Mouse (Mus musculus): ENCODE data around the gene Uox.
A peak's percentile ranks its signal among the peaks of the same experiment; 100 is the strongest.

Uox gene

GRCm38 (mm10) chr3:146628227-146628982, 58.2 kb downstream of the Uox start:
- no peak for DNase-seq

- DNase-seq, result no peak
These were observed 62.3 kb downstream of the Uox start for GRCm38 (mm10) chr3:146632506-146632905.

GRCm38 (mm10) chr3:146641818-146642427, 71.7 kb downstream of the Uox start:
- peak; percentile 3 for DNase-seq

GRCm38 (mm10) chr3:146649311-146649894, 79.2 kb downstream of the Uox start:
- no peak for DNase-seq

GRCm38 (mm10) chr3:146650716-146651115, 80.5 kb downstream of the Uox start:
- no peak for DNase-seq

GRCm38 (mm10) chr3:146651217-146651616, 81.0 kb downstream of the Uox start, which contains the start of gene 4930503B20Rik:
TSS of gene 4930503B20Rik (minus strand) at chr3:146651317.
- no peak for DNase-seq

GRCm38 (mm10) chr3:146652431-146652830, 82.2 kb downstream of the Uox start:
- no peak for DNase-seq

- no peak for DNase-seq
These were observed 83.5 kb downstream of the Uox start for GRCm38 (mm10) chr3:146653692-146654091.

GRCm38 (mm10) chr3:146655111-146655577, 84.9 kb downstream of the Uox start:
- DNase-seq, result no peak

GRCm38 (mm10) chr3:146657433-146657832, 87.2 kb downstream of the Uox start:
- DNase-seq, result no peak

GRCm38 (mm10) chr3:146658061-146658639, 87.9 kb downstream of the Uox start:
- no peak for DNase-seq

GRCm38 (mm10) chr3:146659321-146659720, 89.1 kb downstream of the Uox start:
- peak; percentile 4 for DNase-seq

- DNase-seq, result no peak
These were observed 90.8 kb downstream of the Uox start for GRCm38 (mm10) chr3:146661001-146661400.

GRCm38 (mm10) chr3:146661907-146662306, 91.7 kb downstream of the Uox start:
- DNase-seq, result no peak

- DNase-seq, result no peak
These were observed 100.9 kb downstream of the Uox start for GRCm38 (mm10) chr3:146671121-146671520.

- no peak for DNase-seq
These were observed 104.9 kb downstream of the Uox start for GRCm38 (mm10) chr3:146675101-146675500.

GRCm38 (mm10) chr3:146676193-146676592, 106.0 kb downstream of the Uox start:
- DNase-seq, result no peak

GRCm38 (mm10) chr3:146679646-146680045, 109.4 kb downstream of the Uox start:
- DNase-seq, result no peak

- DNase-seq, result no peak
These were observed 110.4 kb downstream of the Uox start for GRCm38 (mm10) chr3:146680625-146681024.

- no peak for DNase-seq
These were observed 111.5 kb downstream of the Uox start for GRCm38 (mm10) chr3:146681696-146682095.
